Mouse (Mus musculus): Measurements from ENCODE around the gene Spi1. TPM values are rescaled to one million over a fixed set of nuclear protein-coding genes. Genes with fewer than 3 reads are reported as not detected.

Gene Spi1
- polyA plus RNA-seq, 1 experiment from 2014 or later, result 3.6 TPM

- no peak overlapping the region for H3K4me3 ChIP-seq (ENCODE audit: low read length)
- peak overlapping the region; percentile 70 for H3K27ac ChIP-seq (ENCODE audit: low read length)
- no peak overlapping the region for H3K4me2 ChIP-seq (ENCODE audit: low read depth, low read length)
- 64% methylated on average over 10 of the region's 10 CpGs for WGBS
- no peaks in the 10 kb centered on the region for H3K9me3 ChIP-seq (replicated peaks; ENCODE audit: control insufficient read depth, low read length)
- no peak for ATAC-seq (replicated peaks; ENCODE audit: extremely low read depth, insufficient read depth, low FRiP score)
- H3K9ac ChIP-seq (ENCODE audit: low read length), result no peak overlapping the region
- H3K27me3 ChIP-seq (ENCODE audit: control insufficient read depth, insufficient read depth, low read length), result no peaks in the 10 kb centered on the region
- H3K4me1 ChIP-seq (ENCODE audit: control insufficient read depth, insufficient read depth, low read length), result peaks cover 22% of the 10 kb centered on the region
- H3K36me3 ChIP-seq (ENCODE audit: control insufficient read depth, insufficient read depth), result no peaks in the 10 kb centered on the region
Observed at GRCm38 (mm10) chr2:91113334-91113733, 31.1 kb downstream of the Spi1 start.

DNA sequence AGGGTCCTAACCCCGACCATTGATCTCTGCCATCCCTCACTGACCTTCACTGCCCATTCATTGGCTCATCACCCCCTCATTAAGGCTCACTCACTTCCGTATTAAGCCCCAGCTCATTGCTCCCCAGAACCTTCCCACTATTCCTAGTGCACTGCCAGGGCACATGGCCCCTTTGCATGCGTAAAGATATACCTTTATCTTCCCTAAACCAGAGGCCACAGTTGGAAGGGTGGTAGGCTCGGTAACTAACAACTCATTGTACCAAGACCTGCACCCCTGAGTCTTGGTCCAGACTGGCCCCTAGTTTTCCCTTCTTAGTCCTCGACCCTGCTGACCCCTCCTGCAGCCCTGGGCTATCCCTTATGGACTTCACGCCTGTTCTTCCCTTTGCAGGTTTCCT lies 31.7 kb downstream of the Spi1 start:
- Histone ChIP-seq H3K4me3 (ENCODE audit: low read length) (no peak overlapping the region), H3K4me2 (ENCODE audit: low read depth, low read length) (no peak overlapping the region), H3K36me3 (ENCODE audit: control insufficient read depth, insufficient read depth) (no peaks in the 10 kb centered on the region), H3K27ac (ENCODE audit: low read length) (no peak overlapping the region), H3K9me3 (replicated peaks; ENCODE audit: control insufficient read depth, low read length) (no peaks in the 10 kb centered on the region), H3K4me1 (ENCODE audit: control insufficient read depth, insufficient read depth, low read length) (peaks cover 22% of the 10 kb centered on the region), H3K27me3 (ENCODE audit: control insufficient read depth, insufficient read depth, low read length) (no peaks in the 10 kb centered on the region), H3K9ac (ENCODE audit: low read length) (no peak overlapping the region)
- ATAC-seq (replicated peaks; ENCODE audit: extremely low read depth, insufficient read depth, low FRiP score), result no peak
- 78% methylated on average over 6 of the region's 6 CpGs for WGBS

DNA sequence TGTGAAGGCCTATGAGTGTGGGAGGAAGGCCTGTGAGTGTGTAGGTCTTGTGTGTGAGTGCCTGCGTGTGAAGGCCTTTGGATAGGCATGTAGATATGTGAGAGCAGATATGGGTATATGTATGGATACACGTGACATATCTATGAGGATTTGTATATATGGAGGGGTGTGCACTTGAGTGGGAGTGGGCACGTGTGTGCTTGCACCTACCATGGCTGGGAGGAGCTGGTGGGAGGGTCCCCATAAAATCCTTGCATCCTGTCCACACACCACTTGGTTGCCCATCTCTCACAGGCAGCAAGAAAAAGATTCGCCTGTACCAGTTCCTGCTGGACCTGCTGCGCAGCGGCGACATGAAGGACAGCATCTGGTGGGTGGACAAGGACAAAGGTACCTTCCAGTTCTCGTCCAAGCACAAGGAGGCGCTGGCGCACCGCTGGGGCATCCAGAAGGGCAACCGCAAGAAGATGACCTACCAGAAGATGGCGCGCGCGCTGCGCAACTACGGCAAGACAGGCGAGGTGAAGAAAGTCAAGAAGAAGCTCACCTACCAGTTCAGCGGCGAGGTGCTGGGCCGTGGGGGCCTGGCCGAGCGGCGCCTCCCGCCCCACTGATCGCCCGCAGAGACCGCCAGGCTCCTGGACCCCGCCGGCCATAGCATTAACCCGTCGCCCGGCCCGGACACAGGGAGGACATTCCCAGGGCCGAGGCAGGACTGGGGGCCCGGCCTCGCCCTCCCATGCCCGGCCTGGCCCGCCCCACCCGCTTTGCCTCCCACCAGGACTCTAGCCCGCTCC lies 32.8 kb downstream of the Spi1 start:
- Histone ChIP-seq H3K4me3 (ENCODE audit: low read length) (peak overlapping the region; percentile 51), H3K9ac (ENCODE audit: low read length) (peak overlapping the region; percentile 82), H3K36me3 (ENCODE audit: control insufficient read depth, insufficient read depth) (no peaks in the 10 kb centered on the region), H3K4me1 (ENCODE audit: control insufficient read depth, insufficient read depth, low read length) (peaks cover 22% of the 10 kb centered on the region), H3K9me3 (replicated peaks; ENCODE audit: control insufficient read depth, low read length) (no peaks in the 10 kb centered on the region), H3K27me3 (ENCODE audit: control insufficient read depth, insufficient read depth, low read length) (no peaks in the 10 kb centered on the region), H3K4me2 (ENCODE audit: low read depth, low read length) (peak overlapping the region; percentile 85), H3K27ac (ENCODE audit: low read length) (peak overlapping the region; percentile 39; the same call in 1 of the 2 replicates)
- WGBS, result 14% methylated on average over 42 of the region's 42 CpGs
- ATAC-seq (replicated peaks; ENCODE audit: extremely low read depth, insufficient read depth, low FRiP score), result peak; percentile 15

- WGBS, result 25% methylated on average over 12 of the region's 12 CpGs
- H3K9me3 ChIP-seq (replicated peaks; ENCODE audit: control insufficient read depth, low read length), result no peaks in the 10 kb centered on the region
- no peak for ATAC-seq (replicated peaks; ENCODE audit: extremely low read depth, insufficient read depth, low FRiP score)
- H3K36me3 ChIP-seq (ENCODE audit: control insufficient read depth, insufficient read depth), result no peaks in the 10 kb centered on the region
- peak overlapping the region; percentile 51 for H3K4me3 ChIP-seq (ENCODE audit: low read length)
- peak overlapping the region; percentile 85 for H3K4me2 ChIP-seq (ENCODE audit: low read depth, low read length)
- H3K9ac ChIP-seq (ENCODE audit: low read length), result peak overlapping the region; percentile 82
- H3K27ac ChIP-seq (ENCODE audit: low read length), result peak overlapping the region; percentile 39; the same call in 1 of the 2 replicates
- no peaks in the 10 kb centered on the region for H3K27me3 ChIP-seq (ENCODE audit: control insufficient read depth, insufficient read depth, low read length)
- peaks cover 22% of the 10 kb centered on the region for H3K4me1 ChIP-seq (ENCODE audit: control insufficient read depth, insufficient read depth, low read length)
Observed at GRCm38 (mm10) chr2:91115578-91115970, 33.4 kb downstream of the Spi1 start.

DNA sequence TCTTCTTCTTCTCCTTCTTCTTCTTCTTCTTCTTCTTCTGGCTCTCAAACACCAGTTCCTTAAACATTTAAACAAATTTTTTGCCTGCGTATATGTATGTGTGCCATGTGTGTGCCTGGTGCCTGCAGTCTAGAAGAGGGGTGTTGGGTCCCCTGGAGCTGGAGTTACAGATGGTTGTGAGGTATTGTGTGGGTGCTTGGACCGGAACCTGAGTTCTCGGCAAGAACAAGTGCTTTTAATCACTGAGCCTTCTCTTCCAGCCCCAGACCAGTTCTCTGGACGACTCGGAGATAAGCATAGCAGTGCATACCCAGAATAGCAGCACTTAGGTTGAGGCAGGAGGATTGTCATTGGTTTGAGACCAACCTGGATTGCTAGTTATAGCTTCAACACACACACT lies 34.7 kb downstream of the Spi1 start:
- Histone ChIP-seq H3K4me2 (ENCODE audit: low read depth, low read length) (peak overlapping the region; percentile 61), H3K9me3 (replicated peaks; ENCODE audit: control insufficient read depth, low read length) (no peaks in the 10 kb centered on the region), H3K27me3 (ENCODE audit: control insufficient read depth, insufficient read depth, low read length) (no peaks in the 10 kb centered on the region), H3K4me1 (ENCODE audit: control insufficient read depth, insufficient read depth, low read length) (peaks cover 25% of the 10 kb centered on the region), H3K27ac (ENCODE audit: low read length) (peak overlapping the region; percentile 98), H3K36me3 (ENCODE audit: control insufficient read depth, insufficient read depth) (no peaks in the 10 kb centered on the region), H3K9ac (ENCODE audit: low read length) (no peak overlapping the region), H3K4me3 (ENCODE audit: low read length) (no peak overlapping the region; the same call in 1 of the 2 replicates)
- WGBS, result 38% methylated on average over 5 of the region's 5 CpGs
- no peak for ATAC-seq (replicated peaks; ENCODE audit: extremely low read depth, insufficient read depth, low FRiP score)

- Histone ChIP-seq H3K4me1 (ENCODE audit: control insufficient read depth, insufficient read depth, low read length) (peaks cover 26% of the 10 kb centered on the region), H3K4me2 (ENCODE audit: low read depth, low read length) (peak within 1 kb of the TSS; percentile 83), H3K27me3 (ENCODE audit: control insufficient read depth, insufficient read depth, low read length) (no peaks in the 10 kb centered on the region), H3K27ac (ENCODE audit: low read length) (peak within 1 kb of the TSS; percentile 98), H3K36me3 (ENCODE audit: control insufficient read depth, insufficient read depth) (peaks cover 2% of the 10 kb centered on the region; the same call in 1 of the 2 replicates), H3K9me3 (replicated peaks; ENCODE audit: control insufficient read depth, low read length) (no peaks in the 10 kb centered on the region), H3K9ac (ENCODE audit: low read length) (peak within 1 kb of the TSS; percentile 77), H3K4me3 (ENCODE audit: low read length) (peak within 1 kb of the TSS; percentile 60)
- peak; percentile 78 for ATAC-seq (replicated peaks; ENCODE audit: extremely low read depth, insufficient read depth, low FRiP score)
- 41% methylated on average over 11 of the region's 11 CpGs for WGBS
Observed at GRCm38 (mm10) chr2:91117585-91118275, 35.5 kb downstream of the Spi1 start, which contains the start of gene Mybpc3. Gene Mybpc3, plus strand, starts transcription at chr2:91118144.

DNA sequence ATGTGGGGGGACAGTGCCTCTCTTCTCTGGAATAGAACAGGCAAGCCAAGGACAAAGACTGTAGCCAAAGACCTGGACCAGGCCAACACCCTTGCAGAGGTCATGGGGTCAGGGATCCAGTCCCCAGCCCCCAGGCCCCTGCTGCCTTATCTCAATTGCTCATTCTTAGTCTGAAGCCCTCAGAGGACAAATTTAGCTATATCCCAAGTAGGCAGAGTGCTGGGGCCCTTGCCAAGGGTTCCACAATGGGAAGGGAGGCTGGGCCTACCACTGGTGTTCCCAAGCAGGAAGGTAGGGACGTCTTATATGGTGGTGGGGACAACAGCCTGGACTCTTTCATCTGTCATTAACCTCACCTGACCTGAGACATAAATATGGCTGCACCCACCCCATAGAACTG lies 36.5 kb downstream of the Spi1 start:
- Histone ChIP-seq H3K4me1 (ENCODE audit: control insufficient read depth, insufficient read depth, low read length) (peaks cover 29% of the 10 kb centered on the region), H3K9me3 (replicated peaks; ENCODE audit: control insufficient read depth, low read length) (no peaks in the 10 kb centered on the region), H3K36me3 (ENCODE audit: control insufficient read depth, insufficient read depth) (peaks cover 10% of the 10 kb centered on the region), H3K9ac (ENCODE audit: low read length) (peak overlapping the region; percentile 77), H3K4me2 (ENCODE audit: low read depth, low read length) (peak overlapping the region; percentile 61), H3K27ac (ENCODE audit: low read length) (peak overlapping the region; percentile 98), H3K27me3 (ENCODE audit: control insufficient read depth, insufficient read depth, low read length) (no peaks in the 10 kb centered on the region), H3K4me3 (ENCODE audit: low read length) (peak overlapping the region; percentile 60)
- ATAC-seq (replicated peaks; ENCODE audit: extremely low read depth, insufficient read depth, low FRiP score), result peak; percentile 71
- 18% methylated on average over 1 of the region's 1 CpGs for WGBS

GRCm38 (mm10) chr2:91119061-91119460 lies 36.9 kb downstream of the Spi1 start:
- Histone ChIP-seq H3K4me2 (ENCODE audit: low read depth, low read length) (peak overlapping the region; percentile 83), H3K9me3 (replicated peaks; ENCODE audit: control insufficient read depth, low read length) (no peaks in the 10 kb centered on the region), H3K9ac (ENCODE audit: low read length) (peak overlapping the region; percentile 77), H3K4me3 (ENCODE audit: low read length) (peak overlapping the region; percentile 60), H3K4me1 (ENCODE audit: control insufficient read depth, insufficient read depth, low read length) (peaks cover 30% of the 10 kb centered on the region), H3K27me3 (ENCODE audit: control insufficient read depth, insufficient read depth, low read length) (no peaks in the 10 kb centered on the region), H3K36me3 (ENCODE audit: control insufficient read depth, insufficient read depth) (peaks cover 11% of the 10 kb centered on the region), H3K27ac (ENCODE audit: low read length) (peak overlapping the region; percentile 98)
- no peak for ATAC-seq (replicated peaks; ENCODE audit: extremely low read depth, insufficient read depth, low FRiP score)
- 54% methylated on average over 19 of the region's 19 CpGs for WGBS

- Histone ChIP-seq H3K36me3 (ENCODE audit: control insufficient read depth, insufficient read depth) (peaks cover 11% of the 10 kb centered on the region), H3K4me3 (ENCODE audit: low read length) (peak overlapping the region; percentile 60), H3K9ac (ENCODE audit: low read length) (peak overlapping the region; percentile 77), H3K9me3 (replicated peaks; ENCODE audit: control insufficient read depth, low read length) (no peaks in the 10 kb centered on the region), H3K27ac (ENCODE audit: low read length) (peak overlapping the region; percentile 98), H3K27me3 (ENCODE audit: control insufficient read depth, insufficient read depth, low read length) (no peaks in the 10 kb centered on the region), H3K4me1 (ENCODE audit: control insufficient read depth, insufficient read depth, low read length) (peaks cover 33% of the 10 kb centered on the region), H3K4me2 (ENCODE audit: low read depth, low read length) (peak overlapping the region; percentile 83)
- no peak for ATAC-seq (replicated peaks; ENCODE audit: extremely low read depth, insufficient read depth, low FRiP score)
- 34% methylated on average over 6 of the region's 6 CpGs for WGBS
Observed at GRCm38 (mm10) chr2:91119551-91119950, 37.4 kb downstream of the Spi1 start.

All from heart, embryonic 16.5 days (tissue).